Mouse (Mus musculus): ENCODE measurements around the gene Opalin. TPM values are rescaled to one million over a fixed set of nuclear protein-coding genes. Genes with fewer than 3 reads are reported as not detected.

The Opalin gene
- polyA plus RNA-seq, 1 experiment from 2014 or later = not detected

DNA sequence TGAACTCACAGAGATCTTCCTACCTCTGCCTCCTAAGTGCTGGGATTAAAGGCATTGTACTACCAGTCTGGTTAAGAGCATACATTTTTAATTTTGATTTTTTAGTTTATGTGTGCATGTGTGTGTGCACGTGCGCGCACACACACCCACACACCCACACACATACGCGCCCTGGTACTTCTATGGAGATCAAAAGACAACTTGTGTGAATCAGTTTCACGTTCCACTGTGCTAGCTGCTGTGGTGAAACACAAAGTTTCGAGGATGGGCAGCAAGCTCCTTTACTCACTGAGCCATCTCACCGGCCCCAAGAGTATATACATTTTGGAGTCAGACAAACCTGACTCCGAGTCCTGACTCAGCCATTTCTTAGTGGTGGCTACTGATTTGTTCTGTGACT lies 49.3 kb downstream of the Opalin start:
- Histone ChIP-seq H3K9me3 (no peaks in the 10 kb centered on the region), H3K27me3 (ENCODE audit: poor library complexity, severe bottlenecking) (peaks cover 4% of the 10 kb centered on the region), H3K27ac (no peak overlapping the region), H3K36me3 (replicated peaks) (no peaks in the 10 kb centered on the region), H3K4me3 (no peak overlapping the region), H3K4me1 (peaks cover 4% of the 10 kb centered on the region; the same call in 1 of the 2 replicates)
- WGBS = 94% methylated on average over 9 of the region's 9 CpGs
- DNase-seq (ENCODE audit: extremely low spot score, low spot score) = no peak

DNA sequence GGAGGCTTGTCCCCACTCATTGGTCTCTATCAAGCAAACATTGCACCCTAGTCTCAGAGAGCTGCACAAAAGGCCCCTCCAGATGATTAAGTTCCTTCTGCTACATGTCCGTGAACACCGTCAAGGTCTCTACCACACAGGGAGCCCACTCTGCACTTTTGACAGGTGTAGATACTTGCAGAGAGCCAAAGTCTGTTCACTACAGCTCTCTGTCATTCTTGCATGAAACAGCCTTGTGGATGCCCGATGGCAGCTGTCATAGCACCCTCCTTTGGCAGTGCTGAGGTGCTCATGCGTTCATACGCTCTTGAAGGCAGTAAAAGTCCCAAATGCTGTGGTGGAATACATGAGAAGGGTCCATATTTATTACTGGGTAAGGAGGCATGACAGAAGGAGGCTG lies 49.9 kb downstream of the Opalin start:
- WGBS = 91% methylated on average over 5 of the region's 5 CpGs
- H3K9me3 ChIP-seq = no peaks in the 10 kb centered on the region
- no peaks in the 10 kb centered on the region for H3K36me3 ChIP-seq (replicated peaks)
- peaks cover 4% of the 10 kb centered on the region; the same call in 1 of the 2 replicates for H3K4me1 ChIP-seq
- H3K27me3 ChIP-seq (ENCODE audit: poor library complexity, severe bottlenecking) = peaks cover 4% of the 10 kb centered on the region
- H3K27ac ChIP-seq = no peak overlapping the region
- no peak for DNase-seq (ENCODE audit: extremely low spot score, low spot score)
- H3K4me3 ChIP-seq = no peak overlapping the region

DNA sequence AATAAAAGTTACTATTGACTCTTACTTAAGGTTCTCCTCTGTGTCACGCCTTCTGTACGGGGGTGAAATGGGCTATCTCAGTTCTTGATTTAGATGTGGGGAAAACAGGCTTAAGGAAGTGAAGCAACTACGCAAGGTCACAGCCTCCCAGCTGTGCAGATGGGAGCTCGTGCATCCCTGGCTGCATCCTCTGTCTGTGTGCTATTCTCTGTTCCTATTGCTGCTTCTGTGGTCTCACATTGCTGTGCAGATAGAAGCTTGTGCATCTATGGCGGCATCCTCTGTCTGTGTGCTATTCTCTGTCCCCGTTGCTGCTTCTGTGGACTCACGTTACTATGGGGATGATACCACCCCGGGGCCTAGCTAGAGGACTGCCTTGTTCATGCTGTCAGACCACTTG lies 50.4 kb downstream of the Opalin start:
- H3K27ac ChIP-seq = no peak overlapping the region
- WGBS = 89% methylated on average over 8 of the region's 8 CpGs
- H3K9me3 ChIP-seq = no peaks in the 10 kb centered on the region
- no peaks in the 10 kb centered on the region for H3K36me3 ChIP-seq (replicated peaks)
- H3K4me1 ChIP-seq = peaks cover 4% of the 10 kb centered on the region; the same call in 1 of the 2 replicates
- H3K4me3 ChIP-seq = no peak overlapping the region
- H3K27me3 ChIP-seq (ENCODE audit: poor library complexity, severe bottlenecking) = peaks cover 4% of the 10 kb centered on the region
- no peak for DNase-seq (ENCODE audit: extremely low spot score, low spot score)

GRCm38 (mm10) chr19:41022244-41022643 lies 54.7 kb downstream of the Opalin start:
- Histone ChIP-seq H3K36me3 (replicated peaks) (no peaks in the 10 kb centered on the region), H3K4me3 (no peak overlapping the region), H3K27me3 (ENCODE audit: poor library complexity, severe bottlenecking) (peaks cover 7% of the 10 kb centered on the region), H3K4me1 (no peaks in the 10 kb centered on the region), H3K9me3 (no peaks in the 10 kb centered on the region), H3K27ac (no peak overlapping the region)
- 92% methylated on average over 4 of the region's 4 CpGs for WGBS
- no peak for DNase-seq (ENCODE audit: extremely low spot score, low spot score)

DNA sequence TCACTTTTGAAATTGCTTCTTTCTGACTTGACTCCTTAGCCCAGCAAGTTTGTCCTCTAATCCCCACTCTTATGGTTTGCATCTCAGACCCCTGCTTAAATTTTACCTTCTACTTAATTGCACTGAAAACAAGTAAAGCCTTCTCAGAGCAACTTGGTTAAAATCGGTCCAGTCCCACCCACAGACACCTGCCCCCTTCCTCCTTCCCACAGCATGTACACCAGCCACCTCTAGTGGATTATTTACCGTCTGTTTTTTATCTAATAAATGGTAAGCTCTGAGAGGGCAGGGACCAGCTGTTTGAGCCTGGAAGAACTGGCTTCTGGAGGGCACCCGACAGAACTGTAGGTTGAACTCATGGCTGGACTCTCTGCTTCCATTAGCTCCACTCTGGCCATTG lies 56.4 kb downstream of the Opalin start:
- H3K9me3 ChIP-seq = no peaks in the 10 kb centered on the region
- H3K27ac ChIP-seq = no peak overlapping the region
- no peaks in the 10 kb centered on the region for H3K36me3 ChIP-seq (replicated peaks)
- H3K4me1 ChIP-seq = peaks cover 4% of the 10 kb centered on the region
- WGBS = 81% methylated on average over 3 of the region's 3 CpGs
- H3K27me3 ChIP-seq (ENCODE audit: poor library complexity, severe bottlenecking) = peaks cover 7% of the 10 kb centered on the region
- DNase-seq (ENCODE audit: extremely low spot score, low spot score) = no peak
- H3K4me3 ChIP-seq = no peak overlapping the region

DNA sequence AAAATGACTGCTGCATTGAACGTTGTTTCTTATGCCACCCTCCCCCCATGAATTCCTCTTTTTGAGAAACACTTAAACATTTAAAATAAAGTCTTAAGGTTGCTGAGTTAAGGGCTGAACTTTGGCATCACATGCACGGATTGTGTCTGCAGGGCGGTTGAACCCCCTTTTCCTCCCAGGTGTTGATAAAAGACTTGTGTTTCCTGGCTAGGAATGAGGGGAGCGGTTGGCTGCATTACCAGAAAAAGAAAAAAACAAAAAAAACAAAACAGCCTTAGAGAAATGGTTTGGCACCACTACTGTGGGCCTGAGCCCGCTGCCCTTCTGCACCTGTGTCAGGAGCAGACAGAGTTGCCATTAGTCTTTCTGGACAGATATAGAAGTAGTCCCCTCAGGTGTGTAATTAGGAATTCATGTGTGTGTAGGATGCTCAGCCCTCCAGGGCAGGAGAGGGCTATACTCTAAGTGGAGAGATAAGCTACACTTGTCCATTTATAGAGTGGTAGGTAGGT lies 57.7 kb downstream of the Opalin start:
- 83% methylated on average over 5 of the region's 5 CpGs for WGBS
- peaks cover 13% of the 10 kb centered on the region for H3K27me3 ChIP-seq (ENCODE audit: poor library complexity, severe bottlenecking)
- no peak for DNase-seq (ENCODE audit: extremely low spot score, low spot score)

DNA sequence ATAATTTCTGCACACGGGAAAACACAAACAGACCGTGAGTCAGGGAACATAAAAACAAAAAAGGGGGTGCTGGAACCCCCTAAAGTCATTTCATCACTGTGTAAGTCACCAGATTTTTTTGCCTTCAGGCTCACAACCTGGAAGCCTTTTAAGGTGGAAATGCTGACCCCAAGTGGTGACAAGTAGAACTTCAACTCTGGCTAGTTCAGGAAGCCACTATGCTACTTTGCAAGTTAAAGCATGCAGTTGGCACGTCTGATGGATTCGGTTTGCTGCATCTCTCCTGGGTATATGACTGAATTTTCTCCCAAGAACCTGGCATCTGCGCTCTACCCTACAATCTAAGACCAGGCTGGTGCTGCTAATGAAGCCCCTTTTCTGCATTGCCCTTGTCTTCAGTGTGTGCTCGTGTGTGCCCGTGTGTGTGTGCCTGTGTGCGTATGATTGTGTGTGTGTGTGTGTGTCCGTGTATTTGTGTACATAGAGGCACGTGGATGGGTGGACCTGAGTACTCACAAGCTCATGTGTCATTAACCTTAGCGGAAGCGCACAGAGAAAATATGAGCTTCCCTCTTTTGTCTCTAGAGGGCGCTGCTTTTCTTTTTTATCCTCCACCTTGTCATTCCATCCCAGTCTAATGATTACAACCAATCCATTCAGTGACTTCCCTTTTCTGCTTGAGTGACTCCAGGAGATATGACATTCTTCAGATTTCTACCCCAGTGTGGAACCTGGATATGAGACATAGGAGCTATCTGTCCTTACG lies 60.8 kb downstream of the Opalin start:
- DNase-seq (ENCODE audit: extremely low spot score, low spot score) = peak; percentile 24
- WGBS = 21% methylated on average over 14 of the region's 14 CpGs
- Histone ChIP-seq H3K4me1 (peaks cover 13% of the 10 kb centered on the region), H3K9me3 (no peaks in the 10 kb centered on the region), H3K27ac (0 out of 2 replicates have a peak overlapping the region, but pooled peaks have one; percentile 15), H3K36me3 (replicated peaks) (no peaks in the 10 kb centered on the region), H3K27me3 (ENCODE audit: poor library complexity, severe bottlenecking) (peaks cover 26% of the 10 kb centered on the region), H3K4me3 (peak overlapping the region; percentile 41)

More for the DNA sequence above, 57.7 kb downstream of the Opalin start:
- Histone ChIP-seq H3K36me3 (replicated peaks) (no peaks in the 10 kb centered on the region), H3K4me3 (no peak overlapping the region), H3K4me1 (peaks cover 4% of the 10 kb centered on the region), H3K27ac (no peak overlapping the region), H3K9me3 (no peaks in the 10 kb centered on the region)

GRCm38 (mm10) chr19:41014003-41014402 lies 62.9 kb downstream of the Opalin start:
- no peaks in the 10 kb centered on the region for H3K36me3 ChIP-seq (replicated peaks)
- DNase-seq (ENCODE audit: extremely low spot score, low spot score) = no peak
- 30% methylated on average over 9 of the region's 9 CpGs for WGBS
- H3K27me3 ChIP-seq (ENCODE audit: poor library complexity, severe bottlenecking) = peaks cover 26% of the 10 kb centered on the region
- H3K27ac ChIP-seq = no peak overlapping the region
- peaks cover 13% of the 10 kb centered on the region for H3K4me1 ChIP-seq
- no peaks in the 10 kb centered on the region for H3K9me3 ChIP-seq
- H3K4me3 ChIP-seq = no peak overlapping the region

DNA sequence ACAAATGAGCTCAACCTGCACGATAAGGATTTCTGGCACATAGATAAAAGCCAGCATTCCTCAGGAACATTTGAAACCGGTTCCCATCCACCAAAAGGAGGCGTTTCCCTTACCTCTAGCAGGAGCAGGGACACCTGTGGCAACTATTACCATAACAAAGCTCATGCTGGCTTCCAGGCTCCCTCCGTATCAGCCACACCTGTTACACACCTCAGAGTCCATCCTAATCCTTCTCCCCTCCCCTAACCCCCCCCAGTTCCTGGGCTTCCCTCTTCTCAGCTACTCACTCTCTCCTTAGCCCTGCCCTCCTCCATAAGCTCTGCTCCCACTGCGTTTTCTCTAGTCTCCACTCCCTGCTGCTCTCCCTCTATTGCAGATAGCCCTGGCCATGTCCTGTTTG lies 63.3 kb downstream of the Opalin start:
- Histone ChIP-seq H3K27me3 (ENCODE audit: poor library complexity, severe bottlenecking) (peaks cover 23% of the 10 kb centered on the region), H3K4me1 (peaks cover 13% of the 10 kb centered on the region), H3K36me3 (replicated peaks) (no peaks in the 10 kb centered on the region), H3K27ac (no peak overlapping the region), H3K4me3 (no peak overlapping the region), H3K9me3 (no peaks in the 10 kb centered on the region)
- no peak for DNase-seq (ENCODE audit: extremely low spot score, low spot score)
- WGBS = 8% methylated on average over 5 of the region's 5 CpGs

Other genes with a start within 250 kb of the Opalin start
- gene Ccnj, start 245.8 kb downstream of the Opalin start, polyA plus RNA-seq (2016; fragmentation: Nextera tagmentation; extraction: Ambion mirVana) = 37.9 and 39.9 TPM in 2 replicates
- gene Zfp518a, start 182.4 kb downstream of the Opalin start, polyA plus RNA-seq (2016; fragmentation: Nextera tagmentation; extraction: Ambion mirVana) = 12.0 and 13.6 TPM in 2 replicates
- gene Blnk, start 82.6 kb downstream of the Opalin start, polyA plus RNA-seq (2016; fragmentation: Nextera tagmentation; extraction: Ambion mirVana) = 0.16 and 0.35 TPM in 2 replicates
- not detected in 2 replicates for gene Dntt, start 47.8 kb downstream of the Opalin start, polyA plus RNA-seq (2016; fragmentation: Nextera tagmentation; extraction: Ambion mirVana)
- gene Tll2, start 129.7 kb upstream of the Opalin start, polyA plus RNA-seq (2016; fragmentation: Nextera tagmentation; extraction: Ambion mirVana) = 1.1 and 1.2 TPM in 2 replicates
- gene Tm9sf3, start 186.9 kb upstream of the Opalin start, polyA plus RNA-seq (2016; fragmentation: Nextera tagmentation; extraction: Ambion mirVana) = 92.8 and 104 TPM in 2 replicates

Measured in forebrain, embryonic 10.5 days (tissue).